Mouse (Mus musculus) erythroblast, embryonic 14.5 days (primary cell): ENCODE measurements around the gene Acad10.

Source experiments
- GATA1 ChIP-seq: IDR thresholded peaks from 2 replicates; pipeline ENCODE4 v1.6.1; 2012; ENCODE audit warnings: low read length, inconsistent platforms, mixed read lengths
- TAL1 ChIP-seq: IDR thresholded peaks from 3 replicates; pipeline ENCODE4 v1.6.1; 2012; ENCODE audit warnings: low read length, inconsistent platforms, mixed read lengths

GRCm38 (mm10) chr5:121649134-121649533 lies 11.2 kb downstream of the Acad10 start:
- no peak for TF ChIP-seq TAL1
- TF ChIP-seq GATA1: no peak
